In genomic region chr16:95122048-95122447, GRCm38 (mm10) we compare ENCODE assay signal across 17 mouse cellular contexts.
"Had no signal": no experiment of that assay in that cellular context is flagged by ENCODE, and none has a peak within 500 bp of the region (broad histone marks: within the 10 kb centered on the region; RNA-seq: fewer than 3 reads in every experiment).

No protein-coding gene starts in this region.

- DNase-seq: kidney, postnatal 14 days; layer of hippocampus, adult 9-11 months; liver; lung, adult 18-20 months; lung, postnatal 10 days; lung, postnatal 36 days; thymus, adult 18-20 months; thymus, postnatal 36 days had no signal

- H3K27ac ChIP-seq: kidney, embryonic 15.5 days; layer of hippocampus, adult 2 months; limb, embryonic 10.5 days; limb, embryonic 13.5 days; liver, embryonic 12.5 days; liver, embryonic 15.5 days; lung, embryonic 15.5 days had no signal

- H3K4me1 ChIP-seq: limb, embryonic 13.5 days; liver, embryonic 12.5 days; liver, embryonic 15.5 days; lung, embryonic 15.5 days; megakaryocyte, embryonic 14.5 days had no signal

- H3K9ac ChIP-seq: kidney, embryonic 15.5 days; limb, embryonic 13.5 days; liver, embryonic 12.5 days; liver, embryonic 15.5 days; lung, embryonic 15.5 days had no signal

- H3K36me3 ChIP-seq: kidney, embryonic 15.5 days; limb, embryonic 10.5 days; limb, embryonic 13.5 days; liver, embryonic 12.5 days; liver, embryonic 15.5 days; lung, embryonic 15.5 days had no signal

- H3K4me2 ChIP-seq: kidney, embryonic 15.5 days; limb, embryonic 13.5 days; liver, embryonic 12.5 days; liver, embryonic 15.5 days; lung, embryonic 15.5 days; midbrain, embryonic 11.5 days had no signal

- H3K4me3 ChIP-seq: kidney, embryonic 15.5 days; layer of hippocampus, adult 2 months; limb, embryonic 10.5 days; limb, embryonic 13.5 days; liver, embryonic 12.5 days; liver, embryonic 15.5 days; lung, embryonic 15.5 days; megakaryocyte, embryonic 14.5 days had no signal

- H3K27me3 ChIP-seq: liver, embryonic 12.5 days; lung, embryonic 15.5 days had no signal

- H3K9me3 ChIP-seq: kidney, embryonic 15.5 days; limb, embryonic 10.5 days; limb, embryonic 13.5 days; liver, embryonic 12.5 days; liver, embryonic 15.5 days; lung, embryonic 15.5 days; megakaryocyte, embryonic 14.5 days had no signal

- ATAC-seq: liver, embryonic 12.5 days had no signal
